Mouse (Mus musculus): ENCODE measurements around the gene Cyp2r1. TPM values are rescaled to one million over a fixed set of nuclear protein-coding genes. Genes with fewer than 3 reads are reported as not detected.

Cyp2r1 gene
- 67.4 TPM for polyA plus RNA-seq (2014; fragmentation: Illumina TruSeq; extraction: RNeasy Lipid Tissue Mini Kit (QIAGEN cat#74804); ENCODE audit: low read depth, low replicate concordance)

GRCm38 (mm10) chr7:114562531-114563241, at the start of gene Cyp2r1:
Gene Cyp2r1 (minus strand): TSS chr7:114562972.

Other genes starting within 250 kb of the Cyp2r1 start
- 65.5 TPM for gene Pde3b, start 147.7 kb downstream of the Cyp2r1 start, polyA plus RNA-seq (2014; fragmentation: Illumina TruSeq; extraction: RNeasy Lipid Tissue Mini Kit (QIAGEN cat#74804); ENCODE audit: low read depth, low replicate concordance)
- gene Calca, start 73.4 kb upstream of the Cyp2r1 start, polyA plus RNA-seq (2014; fragmentation: Illumina TruSeq; extraction: RNeasy Lipid Tissue Mini Kit (QIAGEN cat#74804); ENCODE audit: low read depth, low replicate concordance): not detected
- gene Calcb, start 155.7 kb upstream of the Cyp2r1 start, polyA plus RNA-seq (2014; fragmentation: Illumina TruSeq; extraction: RNeasy Lipid Tissue Mini Kit (QIAGEN cat#74804); ENCODE audit: low read depth, low replicate concordance): not detected
- gene Insc, start 180.7 kb upstream of the Cyp2r1 start, polyA plus RNA-seq (2014; fragmentation: Illumina TruSeq; extraction: RNeasy Lipid Tissue Mini Kit (QIAGEN cat#74804); ENCODE audit: low read depth, low replicate concordance): 9.0 TPM